Mouse (Mus musculus) urinary bladder, postnatal 36 days (tissue): ENCODE results near the gene Pip4k2a.
"Not testable (repeated sequence)": the region's sequence is repeated elsewhere in the genome, so short reads cannot be mapped to it uniquely, and the experiment has no call there.

Experiments used
- DNase-seq, 2 experiments: peaks; one replicate each; pipeline ENCODE4 v3.0.0; 2022; ENCODE audit warnings: low spot score in 2 of 2, mixed read lengths in 1 of 2

Pip4k2a gene

GRCm38 (mm10) chr2:18998054-18998478 lies at the start of gene Pip4k2a, which contains the start of gene 4930426L09Rik:
Pip4k2a (minus strand) TSS chr2:18998126.
4930426L09Rik (plus strand) TSS chr2:18998343.
- DNase-seq: peak; percentile 89 to 90

DNA sequence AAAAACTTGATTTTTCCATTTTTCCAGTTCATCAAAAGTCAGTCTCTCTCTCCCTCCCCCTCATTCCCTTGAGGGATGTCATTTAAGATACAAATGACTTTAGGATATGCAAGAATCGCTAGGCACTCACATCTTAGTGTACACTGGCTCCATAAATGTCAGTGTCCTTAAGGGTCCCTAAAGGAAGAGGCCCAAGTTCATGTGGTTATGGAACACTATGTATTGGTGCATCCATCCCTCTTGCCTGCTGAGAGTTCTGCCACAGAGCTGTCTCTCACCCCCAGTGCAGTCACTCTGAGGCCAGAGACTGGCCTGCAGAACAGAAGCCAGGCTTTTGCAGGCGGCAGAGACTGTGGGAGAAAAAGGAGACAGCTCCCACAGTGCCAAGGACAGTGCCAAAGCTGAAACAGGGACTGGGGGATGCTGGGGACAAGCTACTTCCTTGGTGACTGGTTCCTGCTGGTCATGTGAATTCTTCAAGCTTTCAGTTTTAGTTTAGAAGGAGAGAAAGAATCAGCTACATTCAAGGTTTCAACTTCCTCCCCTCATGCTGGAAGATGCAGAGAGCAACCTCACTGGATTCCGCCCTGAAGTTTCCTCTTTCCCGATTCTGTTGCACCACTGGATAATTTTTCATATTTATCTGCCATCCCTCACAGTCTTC lies 40.1 kb upstream of the Pip4k2a start:
- no peak for DNase-seq

- no peak for DNase-seq
Observed at GRCm38 (mm10) chr2:19037430-19037829, 39.5 kb upstream of the Pip4k2a start.

DNA sequence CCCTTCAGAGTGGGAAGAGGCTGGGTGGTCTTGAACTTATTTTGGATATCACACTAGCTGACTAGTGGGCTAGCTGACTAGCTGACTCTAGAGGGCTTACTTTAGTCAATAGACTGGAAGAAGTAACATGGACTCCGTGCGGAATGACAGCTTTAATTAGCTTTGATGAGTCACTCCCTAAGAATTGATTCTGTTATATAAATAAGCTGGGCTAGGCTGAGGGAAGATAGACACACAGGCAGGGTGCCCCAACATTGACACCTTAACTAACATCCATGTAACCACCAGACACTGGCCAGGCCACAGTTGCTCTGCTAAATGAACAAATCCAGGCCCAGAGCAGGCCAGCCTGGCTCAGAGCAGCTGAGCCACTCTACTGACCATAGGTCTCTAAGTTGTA lies 26.9 kb upstream of the Pip4k2a start:
- DNase-seq: no peak

DNA sequence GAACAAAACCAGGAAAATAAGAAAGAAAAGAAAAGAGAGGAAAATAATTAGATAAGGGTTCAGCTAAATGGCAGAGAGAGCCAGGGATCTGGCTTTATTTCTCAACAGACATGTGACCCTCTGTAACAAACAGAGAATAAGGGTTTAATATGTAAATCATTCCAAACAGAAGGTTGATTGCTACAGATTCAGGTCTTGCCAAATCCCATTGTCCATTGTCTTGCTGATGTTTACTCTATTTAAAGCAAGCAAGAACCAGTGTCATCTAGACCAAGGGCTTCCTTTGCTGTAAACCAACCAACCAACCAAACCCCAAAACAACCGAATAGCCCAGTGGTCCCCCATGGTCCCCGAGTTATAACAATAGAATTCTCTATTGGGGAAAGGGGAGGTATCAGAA lies 20.1 kb upstream of the Pip4k2a start:
- DNase-seq: no peak

DNA sequence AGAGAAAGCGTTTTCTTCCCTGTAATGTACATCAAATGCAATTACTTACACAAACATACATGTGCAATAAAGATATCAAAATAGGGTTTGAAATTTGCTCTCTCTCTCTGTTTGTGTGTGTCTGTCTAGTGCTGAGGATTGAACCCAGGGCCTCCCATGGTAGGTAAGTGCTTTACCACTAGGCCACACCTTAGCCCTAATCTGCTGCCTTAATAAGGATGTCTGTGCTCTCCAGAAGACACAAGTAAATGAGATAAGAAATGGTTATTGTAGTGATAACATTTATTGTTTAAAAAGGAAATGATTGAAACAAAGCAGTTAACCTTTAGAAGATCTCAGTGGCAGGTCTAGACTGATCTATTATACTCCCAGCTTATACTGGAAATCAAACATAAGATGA lies 18.9 kb upstream of the Pip4k2a start:
- no peak for DNase-seq

- no peak for DNase-seq
Observed at GRCm38 (mm10) chr2:19016348-19016747, 18.4 kb upstream of the Pip4k2a start.

DNA sequence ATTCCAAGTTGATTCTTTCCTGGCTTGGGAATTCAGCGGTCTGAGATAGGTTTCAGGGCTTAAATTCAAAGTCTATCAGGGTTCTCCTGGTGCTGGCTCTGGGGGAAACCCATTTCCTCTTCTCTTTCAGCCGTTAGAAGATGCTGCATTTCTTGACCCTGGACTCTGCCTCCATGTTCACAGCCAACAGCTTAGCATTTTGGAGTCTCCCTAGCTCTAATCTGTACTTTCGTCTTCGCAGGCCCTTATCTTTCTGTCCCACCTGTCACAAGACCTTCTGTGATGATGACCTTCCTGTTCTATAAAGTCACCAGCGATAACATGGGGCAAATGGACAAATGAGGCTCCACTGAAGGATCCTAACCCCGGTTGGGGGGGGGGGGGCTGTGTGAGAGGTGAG lies 13.5 kb upstream of the Pip4k2a start:
- no peak for DNase-seq

DNA sequence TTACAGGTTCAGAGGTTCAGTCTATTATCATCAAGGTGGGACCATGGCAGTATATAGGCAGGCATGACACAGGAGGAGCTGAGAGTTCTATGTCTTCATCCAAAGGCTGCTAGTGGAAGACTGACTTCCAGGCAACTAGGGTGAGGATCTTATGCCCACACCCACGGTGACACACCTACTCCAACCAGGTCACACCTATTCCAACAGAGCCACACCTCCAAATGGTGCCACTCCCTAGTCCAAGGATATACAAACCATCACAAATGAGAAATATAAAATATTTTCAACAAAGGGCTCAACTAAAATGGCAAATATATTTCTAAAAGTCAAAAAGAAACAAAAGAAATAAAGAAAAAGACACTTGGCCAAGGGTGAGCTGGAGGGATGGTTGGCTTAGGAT lies 12.6 kb upstream of the Pip4k2a start:
- not testable (repeated sequence) for DNase-seq

GRCm38 (mm10) chr2:19007580-19007979 lies 9.7 kb upstream of the Pip4k2a start:
- no peak for DNase-seq

DNA sequence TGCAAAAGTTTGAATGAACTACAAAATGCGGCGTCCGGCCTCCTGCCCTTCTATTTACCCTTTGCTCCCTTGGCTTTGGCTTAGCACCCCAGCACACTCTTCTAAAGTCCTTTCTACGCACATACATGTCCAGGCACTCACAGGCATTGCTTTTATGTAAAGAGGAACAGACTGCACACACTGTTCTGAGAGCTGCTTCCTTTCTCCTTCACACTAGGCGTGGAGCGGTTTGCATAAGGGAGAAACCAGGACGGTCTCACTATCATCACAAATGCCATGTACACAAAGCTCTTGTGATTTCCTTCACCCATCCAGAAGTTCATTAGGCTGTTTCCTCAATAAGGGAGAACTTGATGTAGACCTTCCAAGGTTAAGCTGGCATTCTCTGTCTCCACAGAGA lies 8.2 kb upstream of the Pip4k2a start:
- DNase-seq: no peak

- peak in 1 of 2 experiments; percentile 7 for DNase-seq
Observed at GRCm38 (mm10) chr2:19004801-19005200, 6.9 kb upstream of the Pip4k2a start.

DNA sequence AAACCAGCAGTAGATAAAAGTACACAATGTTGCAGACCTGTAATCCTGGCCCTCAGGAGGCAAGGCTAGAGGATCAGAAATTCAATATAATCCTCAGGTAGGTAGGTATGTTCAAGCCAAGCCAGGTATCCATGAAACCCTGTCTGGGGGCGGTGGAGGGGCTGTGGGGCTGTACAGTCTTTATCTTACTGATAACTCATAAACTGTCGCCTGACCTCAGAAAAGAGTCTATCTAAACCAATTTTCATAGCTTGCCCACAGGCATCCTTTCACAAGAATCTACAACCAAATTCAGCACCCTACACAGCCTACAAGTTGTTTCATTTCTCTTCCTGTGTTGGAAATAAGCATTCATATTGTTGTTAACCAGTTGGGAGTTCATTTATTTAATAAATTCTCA lies 1.5 kb upstream of the Pip4k2a start:
- no peak for DNase-seq

DNA sequence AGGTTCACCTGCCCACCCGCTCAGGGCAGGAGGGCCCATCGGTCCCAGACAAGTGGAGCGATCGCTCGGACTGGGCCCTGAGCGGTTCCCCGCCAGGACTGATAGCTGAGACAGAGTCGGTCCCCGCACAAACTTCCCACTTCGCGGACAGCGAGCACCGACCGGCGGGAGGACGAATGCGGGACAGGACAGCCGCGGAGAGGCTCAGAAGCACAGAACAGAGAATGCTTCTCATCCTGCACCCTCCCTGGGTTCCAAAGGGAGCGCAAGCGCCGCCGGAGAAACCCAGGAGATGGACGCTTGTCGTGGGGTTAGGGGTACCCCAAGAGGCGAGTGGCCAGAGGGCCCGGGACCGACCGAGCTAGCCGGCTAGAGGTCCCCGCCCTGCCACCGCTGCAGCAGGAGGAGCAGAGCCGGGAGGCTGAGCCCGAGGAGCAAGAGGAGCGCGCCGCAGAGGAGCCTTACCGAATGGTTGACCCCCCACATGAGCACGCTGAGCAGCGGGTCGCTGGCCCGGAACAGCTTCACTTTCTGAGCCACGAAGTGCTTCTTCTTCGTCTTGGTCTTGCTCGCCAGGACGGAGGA lies 447 bp downstream of the Pip4k2a start:
- peak; percentile 29 to 37 for DNase-seq

DNA sequence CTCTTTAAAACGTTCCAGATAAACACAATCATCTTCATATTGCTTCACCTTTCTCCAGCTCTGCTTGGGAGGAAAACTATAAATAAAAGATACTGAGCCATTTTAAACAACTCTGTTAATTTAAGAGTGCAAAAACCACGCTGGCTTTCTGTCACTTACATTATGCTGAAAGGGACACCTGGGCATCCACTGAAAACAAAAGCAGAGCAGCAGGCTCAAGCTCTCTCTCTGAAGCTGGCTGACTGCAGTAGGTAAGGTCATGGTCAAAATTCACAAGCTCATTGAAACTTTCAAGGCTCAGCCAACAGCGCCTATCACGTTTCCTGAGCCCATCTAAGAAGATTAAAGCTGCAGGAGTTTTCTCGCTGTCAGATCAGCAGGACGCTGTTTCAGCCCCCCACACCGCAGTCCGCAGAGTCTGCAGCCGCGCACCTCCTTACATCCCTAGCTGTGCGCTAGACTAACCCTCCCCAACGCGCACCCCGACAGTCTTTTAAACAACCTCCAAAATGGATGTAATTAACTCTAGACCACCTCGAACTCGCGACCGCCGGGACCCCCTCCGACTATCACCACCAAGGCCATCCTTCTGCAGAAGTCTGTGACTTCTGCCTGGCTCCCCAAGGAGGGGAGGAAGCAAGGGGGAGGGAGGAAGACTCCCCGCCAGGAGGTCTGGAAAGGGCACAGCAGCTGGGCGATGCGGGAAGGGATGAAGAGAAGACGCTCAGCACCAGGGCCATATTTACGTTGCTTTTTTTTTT lies 1.3 kb downstream of the Pip4k2a start:
- DNase-seq: no peak

DNA sequence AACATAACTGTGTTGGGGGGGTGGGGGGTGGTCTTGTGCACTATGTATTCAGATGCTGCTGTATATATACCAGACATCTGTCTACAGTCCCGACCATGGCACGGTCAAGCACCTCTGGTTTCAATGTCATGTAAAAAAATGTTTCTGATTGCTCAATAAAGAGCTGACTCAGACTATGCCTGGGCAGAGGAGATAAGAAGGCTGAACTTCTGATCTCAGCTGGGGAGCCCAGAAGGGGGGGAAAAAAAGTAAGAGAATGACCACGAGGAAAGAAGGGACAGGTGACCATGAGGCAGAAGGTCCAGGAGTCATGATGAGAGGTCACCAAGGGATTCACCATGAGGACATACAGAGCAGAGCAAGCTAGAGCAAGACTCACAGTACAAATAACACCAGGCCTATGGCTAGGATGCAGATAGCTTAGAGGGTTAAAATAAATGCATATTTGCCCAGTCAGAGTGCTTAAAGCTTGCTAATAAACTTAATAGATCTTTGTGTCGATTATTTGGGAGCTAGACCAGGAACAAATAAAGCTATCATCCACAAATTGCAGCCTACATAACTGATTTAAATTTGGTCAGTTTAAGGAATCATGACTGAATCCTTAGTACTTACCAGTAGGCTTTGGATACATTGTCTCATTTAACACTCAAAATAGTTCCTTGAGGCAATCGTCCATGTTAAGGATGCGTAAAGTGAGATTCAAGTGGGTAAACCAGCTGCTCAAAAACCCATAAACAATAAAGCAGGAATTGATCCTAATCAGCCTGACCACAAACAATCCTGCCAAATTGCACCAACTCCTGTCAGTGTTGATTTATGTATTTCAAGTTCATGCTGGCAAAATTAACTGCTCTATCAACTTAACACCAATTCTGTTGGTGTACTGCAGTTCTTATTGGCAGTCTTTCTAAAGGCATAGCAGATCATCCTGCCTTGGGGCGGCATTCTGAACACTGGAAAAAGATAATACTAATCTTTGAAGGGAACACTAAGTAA lies 5.1 kb downstream of the Pip4k2a start:
- DNase-seq: peak in 1 of 2 experiments; percentile 20

GRCm38 (mm10) chr2:18988885-18989284 lies 9.0 kb downstream of the Pip4k2a start:
- no peak for DNase-seq

GRCm38 (mm10) chr2:18985506-18985905 lies 12.4 kb downstream of the Pip4k2a start:
- DNase-seq: no peak

DNA sequence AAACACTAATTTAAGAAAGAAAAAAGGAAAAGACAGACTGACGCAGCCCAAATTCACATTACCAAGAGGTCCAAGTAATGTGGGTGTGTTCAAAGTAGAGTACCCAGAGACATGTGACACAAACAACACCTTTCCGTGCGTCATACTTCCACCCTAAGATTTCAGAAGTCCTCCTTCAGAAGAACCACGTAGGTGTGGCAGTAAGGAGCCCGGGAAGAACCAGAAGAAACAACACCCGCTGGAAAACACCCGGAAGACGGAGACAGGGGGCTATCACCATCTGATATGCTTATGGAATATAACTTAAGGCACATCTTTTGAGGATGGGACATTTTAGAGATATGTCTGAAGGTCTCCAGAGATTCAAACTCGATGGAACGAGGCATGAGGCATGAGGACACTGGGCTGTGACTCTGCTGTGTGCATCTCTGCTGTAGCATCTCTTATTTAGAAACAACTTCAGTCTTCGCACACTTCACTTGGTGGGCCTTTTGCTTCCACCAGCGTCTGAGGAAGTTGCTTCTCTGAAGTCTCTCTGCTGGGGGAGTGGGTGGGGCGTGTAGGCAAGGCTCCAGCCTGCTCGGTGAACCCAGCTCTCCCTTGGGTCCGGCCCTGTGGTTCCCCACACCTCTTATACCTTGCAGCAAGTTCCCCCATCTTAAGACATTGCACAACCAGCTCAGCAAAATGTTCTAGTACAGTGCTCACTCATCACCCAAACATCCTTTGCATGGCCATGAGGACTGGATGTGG lies 13.7 kb downstream of the Pip4k2a start:
- peak in 1 of 2 experiments; percentile 16 for DNase-seq

GRCm38 (mm10) chr2:18983546-18983945 lies 14.4 kb downstream of the Pip4k2a start:
- DNase-seq: no peak

GRCm38 (mm10) chr2:18982581-18982980 lies 15.3 kb downstream of the Pip4k2a start:
- DNase-seq: no peak
